Mouse (Mus musculus): ENCODE measurements around the gene Kcnc2.
"Not testable (repeated sequence)": the region's sequence is repeated elsewhere in the genome, so short reads cannot be mapped to it uniquely, and the experiment has no call there.

Gene Kcnc2

GRCm38 (mm10) chr10:112270887-112271802 lies at the start of gene Kcnc2:
TSS of gene Kcnc2 (plus strand) at chr10:112271121.
- no peak for DNase-seq (ENCODE audit: low read depth)

- no peak for DNase-seq (ENCODE audit: low read depth)
Observed at GRCm38 (mm10) chr10:112227073-112227472, 43.8 kb upstream of the Kcnc2 start.

GRCm38 (mm10) chr10:112229091-112229843 lies 41.7 kb upstream of the Kcnc2 start:
- not testable (repeated sequence) for DNase-seq (ENCODE audit: low read depth)

GRCm38 (mm10) chr10:112232733-112233132 lies 38.2 kb upstream of the Kcnc2 start:
- not testable (repeated sequence) for DNase-seq (ENCODE audit: low read depth)

GRCm38 (mm10) chr10:112235396-112235940 lies 35.5 kb upstream of the Kcnc2 start:
- not testable (repeated sequence) for DNase-seq (ENCODE audit: low read depth)

- DNase-seq (ENCODE audit: low read depth), result no peak
Observed at GRCm38 (mm10) chr10:112248273-112248672, 22.6 kb upstream of the Kcnc2 start.

- DNase-seq (ENCODE audit: low read depth), result no peak
Observed at GRCm38 (mm10) chr10:112263467-112263866, 7.5 kb upstream of the Kcnc2 start.

GRCm38 (mm10) chr10:112269481-112269880 lies 1.4 kb upstream of the Kcnc2 start:
- DNase-seq (ENCODE audit: low read depth), result no peak

GRCm38 (mm10) chr10:112269939-112270781 lies 761 bp upstream of the Kcnc2 start:
- no peak for DNase-seq (ENCODE audit: low read depth)

- no peak for DNase-seq (ENCODE audit: low read depth)
Observed at GRCm38 (mm10) chr10:112271803-112272165, 863 bp downstream of the Kcnc2 start.

- no peak for DNase-seq (ENCODE audit: low read depth)
Observed at GRCm38 (mm10) chr10:112272171-112272570, 1.2 kb downstream of the Kcnc2 start.

- DNase-seq (ENCODE audit: low read depth), result no peak
Observed at GRCm38 (mm10) chr10:112277996-112278395, 7.1 kb downstream of the Kcnc2 start.

GRCm38 (mm10) chr10:112315136-112315535 lies 44.2 kb downstream of the Kcnc2 start:
- DNase-seq (ENCODE audit: low read depth), result no peak

GRCm38 (mm10) chr10:112317783-112318182 lies 46.9 kb downstream of the Kcnc2 start:
- no peak for DNase-seq (ENCODE audit: low read depth)

GRCm38 (mm10) chr10:112357669-112358362 lies 86.9 kb downstream of the Kcnc2 start:
- no peak for DNase-seq (ENCODE audit: low read depth)

- DNase-seq (ENCODE audit: low read depth), result no peak
Observed at GRCm38 (mm10) chr10:112358363-112358704, 87.4 kb downstream of the Kcnc2 start.

- DNase-seq (ENCODE audit: low read depth), result no peak
Observed at GRCm38 (mm10) chr10:112360704-112361103, 89.8 kb downstream of the Kcnc2 start.

GRCm38 (mm10) chr10:112368369-112368768 lies 97.4 kb downstream of the Kcnc2 start:
- DNase-seq (ENCODE audit: low read depth), result no peak

- no peak for DNase-seq (ENCODE audit: low read depth)
Observed at GRCm38 (mm10) chr10:112377163-112377562, 106.2 kb downstream of the Kcnc2 start.

GRCm38 (mm10) chr10:112378465-112378864 lies 107.5 kb downstream of the Kcnc2 start:
- DNase-seq (ENCODE audit: low read depth), result no peak

- DNase-seq (ENCODE audit: low read depth), result no peak
Observed at GRCm38 (mm10) chr10:112380590-112380989, 109.7 kb downstream of the Kcnc2 start.
